Mouse (Mus musculus): ENCODE data around the gene S100a6. TPM values are rescaled to one million over a fixed set of nuclear protein-coding genes. Genes with fewer than 3 reads are reported as not detected.

S100a6 gene
- polyA plus RNA-seq, 1 experiment from 2014 or later = 165 TPM

Other genes with a start within 250 kb of the S100a6 start
- 5.2 and 5.7 TPM in 2 replicates for gene Slc27a3, start 222.9 kb upstream of the S100a6 start, polyA plus RNA-seq (2015; fragmentation: Nextera tagmentation; extraction: Ambion mirVana)
- 14.5 and 15.7 TPM in 2 replicates for gene Ints3, start 179.3 kb upstream of the S100a6 start, polyA plus RNA-seq (2015; fragmentation: Nextera tagmentation; extraction: Ambion mirVana)
- 2.5 and 2.6 TPM in 2 replicates for gene Npr1, start 147.0 kb upstream of the S100a6 start, polyA plus RNA-seq (2015; fragmentation: Nextera tagmentation; extraction: Ambion mirVana)
- 137 and 146 TPM in 2 replicates for gene Ilf2, start 136.8 kb upstream of the S100a6 start, polyA plus RNA-seq (2015; fragmentation: Nextera tagmentation; extraction: Ambion mirVana)
- 61.9 and 65.5 TPM in 2 replicates for gene Snapin, start 121.8 kb upstream of the S100a6 start, polyA plus RNA-seq (2015; fragmentation: Nextera tagmentation; extraction: Ambion mirVana)
- gene Chtop, start 103.4 kb upstream of the S100a6 start, polyA plus RNA-seq (2015; fragmentation: Nextera tagmentation; extraction: Ambion mirVana) = 162 and 169 TPM in 2 replicates
- gene S100a1, start 98.5 kb upstream of the S100a6 start, polyA plus RNA-seq (2015; fragmentation: Nextera tagmentation; extraction: Ambion mirVana) = 46.7 and 50.4 TPM in 2 replicates
- gene S100a13, start 98.4 kb upstream of the S100a6 start, polyA plus RNA-seq (2015; fragmentation: Nextera tagmentation; extraction: Ambion mirVana) = 146 and 154 TPM in 2 replicates
- 43.5 and 47.3 TPM in 2 replicates for gene S100a14, start 86.0 kb upstream of the S100a6 start, polyA plus RNA-seq (2015; fragmentation: Nextera tagmentation; extraction: Ambion mirVana)
- 136 and 139 TPM in 2 replicates for gene S100a16, start 75.6 kb upstream of the S100a6 start, polyA plus RNA-seq (2015; fragmentation: Nextera tagmentation; extraction: Ambion mirVana)
- 9.9 and 11.5 TPM in 2 replicates for gene S100a3, start 52.3 kb upstream of the S100a6 start, polyA plus RNA-seq (2015; fragmentation: Nextera tagmentation; extraction: Ambion mirVana)
- 1.2 and 1.5 TPM in 2 replicates for gene S100a2, start 22.6 kb upstream of the S100a6 start, polyA plus RNA-seq (2015; fragmentation: Nextera tagmentation; extraction: Ambion mirVana)
- not detected in 2 replicates for gene Gm42674, start 11.0 kb upstream of the S100a6 start, polyA plus RNA-seq (2015; fragmentation: Nextera tagmentation; extraction: Ambion mirVana)
- 88.5 and 88.9 TPM in 2 replicates for gene S100a4, start 9.1 kb upstream of the S100a6 start, polyA plus RNA-seq (2015; fragmentation: Nextera tagmentation; extraction: Ambion mirVana)
- 0.51 and 1.2 TPM in 2 replicates for gene S100a5, start 4.4 kb upstream of the S100a6 start, polyA plus RNA-seq (2015; fragmentation: Nextera tagmentation; extraction: Ambion mirVana)
- 0.28 and 0.38 TPM in 2 replicates for gene S100a7a, start 41.1 kb downstream of the S100a6 start, polyA plus RNA-seq (2015; fragmentation: Nextera tagmentation; extraction: Ambion mirVana)
- 77.0 and 115 TPM in 2 replicates for gene S100a8, start 56.1 kb downstream of the S100a6 start, polyA plus RNA-seq (2015; fragmentation: Nextera tagmentation; extraction: Ambion mirVana)
- gene S100a9, start 82.8 kb downstream of the S100a6 start, polyA plus RNA-seq (2015; fragmentation: Nextera tagmentation; extraction: Ambion mirVana) = 26.1 and 50.1 TPM in 2 replicates
- 0.13 and 0.16 TPM in 2 replicates for gene Pglyrp4, start 114.0 kb downstream of the S100a6 start, polyA plus RNA-seq (2015; fragmentation: Nextera tagmentation; extraction: Ambion mirVana)
- gene Gm5849, start 165.0 kb downstream of the S100a6 start, polyA plus RNA-seq (2015; fragmentation: Nextera tagmentation; extraction: Ambion mirVana) = not detected in 2 replicates